Mouse (Mus musculus): ENCODE data around the gene Rfx8.

GRCm38 (mm10) chr1:39670211-39670935 lies 50.4 kb downstream of the Rfx8 start:
- TF ChIP-seq CTCF (IDR thresholded peaks at IDR 0.05; ENCODE audit: borderline replicate concordance, extremely low read depth, insufficient read depth, insufficient read length) = no peak
- TF ChIP-seq POLR2A (IDR thresholded peaks at IDR 0.05; ENCODE audit: borderline replicate concordance, extremely low read depth, insufficient read depth, insufficient read length, poor library complexity, severe bottlenecking) = no peak

Measured in brain, embryonic 14.5 days (tissue).